ENCODE assay signal across 9 mouse cellular contexts in genomic region chr5:150118124-150118454, GRCm38 (mm10). TPM values are rescaled to one million over a fixed set of nuclear protein-coding genes. Genes with fewer than 3 reads are reported as not detected.
A peak's percentile ranks its signal among the peaks of the same experiment; 100 is the strongest.
DNase-seq lines count a peak whose midpoint lies in the region; ATAC-seq lines count a peak whose summit lies in the region.
"Had no signal": no experiment of that assay in that cellular context is flagged by ENCODE, and none has a peak within 500 bp of the region (broad histone marks: within the 10 kb centered on the region; RNA-seq: fewer than 3 reads in every experiment).

No protein-coding gene starts in this region.

- no peak overlapping the region for H3K27ac ChIP-seq in liver, embryonic 11.5 days (ENCODE audit: low read depth, low read length)
- H3K27ac ChIP-seq in embryonic facial prominence, embryonic 13.5 days, result no peak overlapping the region
- no peak overlapping the region for H3K27ac ChIP-seq in intestine, embryonic 14.5 days (ENCODE audit: low read depth)
- no peak overlapping the region for H3K27ac ChIP-seq in neural tube, embryonic 12.5 days

- peaks cover 8% of the 10 kb centered on the region; the same call in 1 of the 2 replicates for H3K4me1 ChIP-seq in liver, embryonic 11.5 days (replicated peaks; ENCODE audit: control insufficient read depth, insufficient read depth, low read length)
- peaks cover 29% of the 10 kb centered on the region for H3K4me1 ChIP-seq in embryonic facial prominence, embryonic 13.5 days
- H3K4me1 ChIP-seq in intestine, embryonic 14.5 days (replicated peaks; ENCODE audit: control insufficient read depth, insufficient read depth, low read length), result peaks cover 11% of the 10 kb centered on the region; the same call in 1 of the 2 replicates
- H3K4me1 ChIP-seq in neural tube, embryonic 12.5 days, result peaks cover 13% of the 10 kb centered on the region

- H3K27me3 ChIP-seq in liver, embryonic 11.5 days (replicated peaks; ENCODE audit: control insufficient read depth, insufficient read depth, low read length), result no peaks in the 10 kb centered on the region
- H3K27me3 ChIP-seq in embryonic facial prominence, embryonic 13.5 days, result no peaks in the 10 kb centered on the region
- H3K27me3 ChIP-seq in intestine, embryonic 14.5 days (replicated peaks; ENCODE audit: control insufficient read depth, insufficient read depth, low read length), result peaks cover 6% of the 10 kb centered on the region; the same call in 1 of the 2 replicates
- no peaks in the 10 kb centered on the region for H3K27me3 ChIP-seq in neural tube, embryonic 12.5 days (replicated peaks)

- H3K9me3 ChIP-seq in liver, embryonic 11.5 days (ENCODE audit: control insufficient read depth, low read length), result no peaks in the 10 kb centered on the region
- no peaks in the 10 kb centered on the region for H3K9me3 ChIP-seq in embryonic facial prominence, embryonic 13.5 days
- H3K9me3 ChIP-seq in intestine, embryonic 14.5 days (ENCODE audit: control insufficient read depth, low read length), result no peaks in the 10 kb centered on the region
- peaks cover 13% of the 10 kb centered on the region; the same call in 1 of the 2 replicates for H3K9me3 ChIP-seq in neural tube, embryonic 12.5 days

- H3K9ac ChIP-seq in liver, embryonic 11.5 days (ENCODE audit: low read depth, low read length), result no peak overlapping the region
- no peak overlapping the region for H3K9ac ChIP-seq in embryonic facial prominence, embryonic 13.5 days
- H3K9ac ChIP-seq in intestine, embryonic 14.5 days (ENCODE audit: low read length), result no peak overlapping the region
- H3K9ac ChIP-seq in neural tube, embryonic 12.5 days, result peak overlapping the region; percentile 73; the same call in 1 of the 2 replicates

- H3K4me2 ChIP-seq in liver, embryonic 11.5 days, result peak overlapping the region; percentile 91
- H3K4me2 ChIP-seq in embryonic facial prominence, embryonic 13.5 days, result peak overlapping the region; percentile 77
- H3K4me2 ChIP-seq in intestine, embryonic 14.5 days (ENCODE audit: low read length), result peak overlapping the region; percentile 84
- H3K4me2 ChIP-seq in neural tube, embryonic 12.5 days (replicated peaks), result peak overlapping the region; percentile 73

- no peaks in the 10 kb centered on the region for H3K36me3 ChIP-seq in liver, embryonic 11.5 days (ENCODE audit: control insufficient read depth, insufficient read depth, low read length)
- H3K36me3 ChIP-seq in embryonic facial prominence, embryonic 13.5 days, result no peaks in the 10 kb centered on the region
- no peaks in the 10 kb centered on the region for H3K36me3 ChIP-seq in intestine, embryonic 14.5 days (ENCODE audit: control insufficient read depth, insufficient read depth, low read length)
- no peaks in the 10 kb centered on the region for H3K36me3 ChIP-seq in neural tube, embryonic 12.5 days

- no peak for ATAC-seq in liver, embryonic 11.5 days (replicated peaks; ENCODE audit: low FRiP score)
- ATAC-seq in embryonic facial prominence, embryonic 13.5 days (ENCODE audit: insufficient number of reproducible peaks, insufficient read depth, low FRiP score, low TSS enrichment, low read depth), result no peak
- no peak for ATAC-seq in intestine, embryonic 14.5 days (replicated peaks; ENCODE audit: low FRiP score, low TSS enrichment, low read depth)
- no peak for ATAC-seq in neural tube, embryonic 12.5 days (ENCODE audit: low FRiP score, low read depth)

- H3K4me3 ChIP-seq in liver, embryonic 11.5 days (ENCODE audit: low read depth, low read length), result peak overlapping the region; percentile 73
- H3K4me3 ChIP-seq in embryonic facial prominence, embryonic 13.5 days, result peak overlapping the region; percentile 70
- H3K4me3 ChIP-seq in intestine, embryonic 14.5 days (ENCODE audit: low read depth, low read length), result peak overlapping the region; percentile 58
- H3K4me3 ChIP-seq in neural tube, embryonic 12.5 days, result peak overlapping the region; percentile 75
- H3K4me3 ChIP-seq: myocyte had no signal

- 17% methylated on average over 8 of the region's 8 CpGs for WGBS in liver, embryonic 11.5 days
- WGBS in embryonic facial prominence, embryonic 13.5 days, result 20% methylated on average over 8 of the region's 8 CpGs
- 17% methylated on average over 8 of the region's 8 CpGs for whole genome bisulfite sequencing in intestine, embryonic 14.5 days
- 20% methylated on average over 8 of the region's 8 CpGs for WGBS in neural tube, embryonic 12.5 days

- DNase-seq in liver, embryonic 11.5 days (ENCODE audit: low spot score), result no peak
- DNase-seq in liver, result no peak
- DNase-seq in intestine, embryonic 14.5 days (ENCODE audit: low spot score), result no peak
- DNase-seq in right cerebral cortex, postnatal 36 days (ENCODE audit: low spot score in 2 of 2), result no peak
- no peak for DNase-seq in adrenal gland, postnatal 10 days
- no peak for DNase-seq in cerebellum, adult 18-20 months

RNA-seq across cellular contexts. Expression of gene Fry, which starts 0.4 kb away (rescaled TPM):
- polyA plus RNA-seq in liver, embryonic 11.5 days (2014; fragmentation: Nextera tagmentation; extraction: Ambion mirVana), result 3.5 and 5.5 TPM in 2 replicates
- polyA plus RNA-seq in embryonic facial prominence, embryonic 13.5 days (2015; fragmentation: Nextera tagmentation; extraction: Ambion mirVana), result 9.8 and 11.1 TPM in 2 replicates
- 11.6 and 11.9 TPM in 2 replicates for polyA plus RNA-seq in intestine, embryonic 14.5 days (2014; fragmentation: Nextera tagmentation; extraction: Ambion mirVana)
- 31.9 and 33.3 TPM in 2 replicates for polyA plus RNA-seq in neural tube, embryonic 12.5 days (2016; fragmentation: Nextera tagmentation; extraction: Ambion mirVana)
- total RNA-seq in adrenal gland, postnatal 10 days (2021), result 10 to 100 TPM; 36.2 to 46.9 TPM
